Mouse (Mus musculus) limb, embryonic 14.5 days (tissue): ENCODE results near the gene Fbxo21. TPM values are rescaled to one million over a fixed set of nuclear protein-coding genes. Genes with fewer than 3 reads are reported as not detected.

ENCODE experiments used
- ATAC-seq: fragments of 200-750 bp; cut with Nextera tagmentation; 2 replicates; pipeline ENCODE4 v1.8.0; 2017; ENCODE audit warnings: low read depth, moderate number of reproducible peaks, moderate TSS enrichment; ENCODE audit not compliant: low FRiP score
- DNase-seq: peaks from one replicate; pipeline ENCODE4 v3.0.0-alpha.2; 2015; ENCODE audit warnings: low spot score
- H3K27ac ChIP-seq: fragments of 300-500 bp; sonication (generic); replicated peaks from 2 replicates; pipeline ENCODE4 v1.5.1; 2014; ENCODE audit warnings: low read depth, mild to moderate bottlenecking, low read length, moderate library complexity, mixed read lengths
- H3K27me3 ChIP-seq: fragments of 300-500 bp; sonication (generic); 2 replicates; pipeline ENCODE4 v1.6.1; 2014; ENCODE audit warnings: low read length, mixed read lengths; ENCODE audit not compliant: control insufficient read depth, insufficient read depth
- H3K36me3 ChIP-seq: fragments of 300-500 bp; sonication (generic); 2 replicates; pipeline ENCODE4 v1.6.1; 2014; ENCODE audit warnings: mild to moderate bottlenecking, low read length, moderate library complexity, mixed read lengths; ENCODE audit not compliant: control insufficient read depth, insufficient read depth
- H3K4me1 ChIP-seq: fragments of 300-500 bp; sonication (generic); 2 replicates; pipeline ENCODE4 v1.6.1; 2014; ENCODE audit warnings: antibody characterized with exemption, low read length, mixed read lengths; ENCODE audit not compliant: control insufficient read depth, insufficient read depth
- H3K4me2 ChIP-seq: fragments of 300-500 bp; sonication (generic); replicated peaks from 2 replicates; pipeline ENCODE4 v1.6.1; 2014; ENCODE audit warnings: low read depth, mild to moderate bottlenecking, low read length, moderate library complexity; ENCODE audit not compliant: severe bottlenecking
- H3K4me3 ChIP-seq: fragments of 300-500 bp; sonication (generic); replicated peaks from 2 replicates; pipeline ENCODE4 v1.5.1; 2014; ENCODE audit warnings: low read length
- H3K9ac ChIP-seq: fragments of 300-500 bp; sonication (generic); 2 replicates; pipeline ENCODE4 v1.6.1; 2014; ENCODE audit warnings: mild to moderate bottlenecking, low read depth, low read length, moderate library complexity; ENCODE audit not compliant: severe bottlenecking
- H3K9me3 ChIP-seq: fragments of 300-500 bp; sonication (generic); 2 replicates; pipeline ENCODE4 v1.6.1; 2016; ENCODE audit warnings: low read length; ENCODE audit not compliant: control insufficient read depth
- POLR2A ChIP-seq: fragments of 200-500 bp; IDR thresholded peaks from 2 replicates; pipeline ENCODE4 v1.8.0; 2012; ENCODE audit warnings: inconsistent platforms, mild to moderate bottlenecking, moderate library complexity, borderline replicate concordance; ENCODE audit not compliant: insufficient read depth, insufficient read length; ENCODE audit errors: extremely low read depth
- WGBS: fragments of 180-500 bp; shearing (Covaris S2); extraction: QIAGEN DNeasy Blood & Tissue Kit; methylation state at CpG from one replicate; pipeline ENCODE4 v1.1.7; 2014; 5-methylcytosine and 5-hydroxymethylcytosine counted together
- polyA plus RNA-seq, 2 experiments: library from polyadenylated mRNA; depleted of rRNA in 1 of 2; stranded (reverse) in 1 of 2; unstranded in 1 of 2; fragments of >200 nt; fragmentation: Nextera tagmentation in 1 of 2; extraction: Ambion mirVana in 1 of 2; gene quantifications; 2 replicates each; pipeline versions ENCODE4 v1.2.1 to v1.2.3; 2012 to 2014

Gene Fbxo21
- polyA plus RNA-seq, 2 experiments: 44.2 to 52.5 TPM

DNA sequence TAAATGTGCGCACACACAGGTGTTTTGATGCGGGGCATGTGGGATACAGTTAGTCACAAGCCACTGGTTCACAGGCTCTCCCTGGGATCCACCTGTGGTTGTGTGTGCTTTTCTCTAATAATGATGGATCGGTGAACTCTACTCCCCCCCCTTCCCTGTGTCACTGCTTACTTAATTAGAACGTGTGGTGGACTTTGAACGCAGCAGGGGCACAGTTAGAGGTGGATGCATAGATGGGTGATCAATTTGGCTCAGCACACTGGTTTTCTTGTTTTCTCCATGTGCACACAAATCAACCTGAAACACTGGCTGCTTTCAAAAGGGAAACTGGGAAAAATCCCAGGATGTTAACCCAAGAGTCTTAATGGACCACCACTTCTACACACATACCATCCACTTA, 2.6 kb downstream of the Fbxo21 start:
- DNase-seq (no peak), ATAC-seq (no peak)
- Histone ChIP-seq H3K4me1 (peaks cover 9% of the 10 kb centered on the region), H3K9ac (no peak overlapping the region), H3K4me3 (no peak overlapping the region), H3K9me3 (no peaks in the 10 kb centered on the region), H3K4me2 (no peak overlapping the region), H3K36me3 (peaks cover 43% of the 10 kb centered on the region), H3K27ac (no peak overlapping the region), H3K27me3 (no peaks in the 10 kb centered on the region)
- TF ChIP-seq POLR2A: no peak
- WGBS: 71% methylated on average over 5 of the region's 5 CpGs

DNA sequence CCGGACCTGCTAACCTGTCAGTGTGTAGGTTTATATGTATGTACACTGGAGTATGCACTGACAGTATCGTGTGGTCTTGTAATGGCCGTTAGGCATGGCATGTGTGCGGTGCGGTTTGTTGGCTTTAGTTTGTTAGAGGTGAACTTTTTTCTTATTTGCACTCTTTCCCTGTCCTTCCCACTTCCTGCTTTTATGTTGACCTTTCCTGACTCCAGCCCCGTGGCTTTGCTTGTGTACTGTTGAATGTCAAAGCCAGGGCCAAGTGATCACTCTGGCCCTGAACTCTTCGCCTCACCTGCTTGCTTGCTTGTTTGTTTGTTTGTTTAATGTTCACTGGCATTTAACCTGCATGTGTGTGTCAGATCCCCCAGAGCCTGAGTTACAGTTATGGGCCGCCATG, 4.4 kb downstream of the Fbxo21 start:
- H3K4me1 ChIP-seq: peaks cover 9% of the 10 kb centered on the region
- 90% methylated on average over 8 of the region's 8 CpGs for WGBS
- no peak overlapping the region for H3K27ac ChIP-seq
- no peak for DNase-seq
- no peak for ATAC-seq
- H3K9me3 ChIP-seq: no peaks in the 10 kb centered on the region
- H3K4me2 ChIP-seq: no peak overlapping the region
- no peak overlapping the region for H3K4me3 ChIP-seq
- no peaks in the 10 kb centered on the region for H3K27me3 ChIP-seq
- peaks cover 49% of the 10 kb centered on the region for H3K36me3 ChIP-seq
- no peak overlapping the region for H3K9ac ChIP-seq
- TF ChIP-seq POLR2A: no peak

DNA sequence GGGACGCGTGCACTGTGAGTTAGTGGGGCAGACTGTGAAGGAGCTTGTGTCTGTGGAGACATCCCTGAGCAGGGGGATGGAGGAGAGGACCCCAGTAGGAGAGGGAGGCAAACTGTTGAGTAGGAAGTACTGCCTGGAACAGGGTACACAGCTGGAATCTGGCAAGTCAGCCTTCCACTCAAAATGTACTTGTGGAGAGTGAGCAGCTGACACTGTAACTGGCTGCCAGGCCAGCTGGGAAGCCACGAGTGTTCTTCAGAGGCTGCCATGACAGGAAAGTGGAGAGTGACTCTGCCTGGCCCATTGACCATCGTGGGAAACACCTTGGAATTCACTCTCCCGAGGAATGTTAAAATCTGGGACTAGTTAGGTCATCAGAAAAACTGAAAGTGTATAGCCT, 5.4 kb downstream of the Fbxo21 start:
- WGBS: 75% methylated on average over 5 of the region's 5 CpGs
- Histone ChIP-seq H3K36me3 (peaks cover 59% of the 10 kb centered on the region), H3K9ac (no peak overlapping the region)

DNA sequence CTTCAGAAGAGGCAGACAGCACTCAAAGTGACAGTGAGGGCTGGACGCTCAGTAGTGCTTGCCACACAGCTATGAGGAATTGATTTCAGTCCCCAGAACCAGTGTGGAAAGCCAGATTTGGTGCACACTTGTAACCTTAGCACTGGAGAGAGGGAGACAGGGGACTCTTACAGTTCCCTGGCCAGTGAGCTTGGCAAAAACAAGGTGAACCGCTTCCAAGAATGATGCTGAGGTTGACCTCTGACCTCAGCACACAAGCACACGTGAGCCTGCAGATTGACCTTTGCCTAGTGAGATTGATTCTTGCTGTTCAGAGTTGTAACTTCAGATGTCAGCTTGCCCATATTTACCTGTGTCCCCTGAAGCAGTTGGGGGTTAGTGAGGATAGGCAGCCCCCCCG, 9.8 kb downstream of the Fbxo21 start:
- ATAC-seq (no peak), DNase-seq (no peak)
- Histone ChIP-seq H3K27me3 (no peaks in the 10 kb centered on the region), H3K27ac (no peak overlapping the region), H3K9me3 (no peaks in the 10 kb centered on the region), H3K9ac (no peak overlapping the region), H3K4me1 (no peaks in the 10 kb centered on the region), H3K4me2 (no peak overlapping the region), H3K4me3 (no peak overlapping the region), H3K36me3 (peaks cover 81% of the 10 kb centered on the region)
- WGBS: 58% methylated on average over 4 of the region's 4 CpGs
- no peak for TF ChIP-seq POLR2A

More for the DNA sequence above, 5.4 kb downstream of the Fbxo21 start:
- H3K4me3 ChIP-seq: no peak overlapping the region
- no peak for DNase-seq
- no peak for TF ChIP-seq POLR2A
- no peaks in the 10 kb centered on the region for H3K27me3 ChIP-seq
- H3K9me3 ChIP-seq: no peaks in the 10 kb centered on the region
- H3K4me1 ChIP-seq: peaks cover 9% of the 10 kb centered on the region
- no peak overlapping the region for H3K4me2 ChIP-seq
- no peak for ATAC-seq
- H3K27ac ChIP-seq: no peak overlapping the region

DNA sequence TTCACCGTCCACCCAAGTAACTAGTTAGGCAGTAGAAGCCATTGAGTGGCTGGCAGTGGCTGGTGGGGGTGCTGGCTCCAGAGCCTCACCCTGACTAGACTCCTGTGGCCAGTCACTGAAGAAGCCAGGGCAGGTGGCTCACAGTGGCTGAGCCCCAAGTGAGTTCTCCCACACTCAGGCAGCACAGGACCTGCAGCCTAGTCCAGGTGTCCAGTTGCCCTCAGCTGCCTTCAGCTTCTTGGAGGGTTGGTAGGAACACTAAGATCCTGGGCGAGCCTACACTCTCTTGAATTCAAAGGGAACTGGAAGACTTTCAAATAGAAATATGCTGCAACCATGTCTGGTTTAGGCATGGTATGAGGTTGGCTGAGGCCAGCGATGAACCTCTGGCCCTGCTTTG, 11.4 kb downstream of the Fbxo21 start:
- Histone ChIP-seq H3K27ac (no peak overlapping the region), H3K4me1 (no peaks in the 10 kb centered on the region), H3K9me3 (no peaks in the 10 kb centered on the region), H3K9ac (no peak overlapping the region), H3K27me3 (no peaks in the 10 kb centered on the region), H3K4me3 (no peak overlapping the region), H3K36me3 (peaks cover 86% of the 10 kb centered on the region), H3K4me2 (no peak overlapping the region)
- no peak for ATAC-seq
- WGBS: 86% methylated on average over 3 of the region's 3 CpGs
- TF ChIP-seq POLR2A: no peak
- no peak for DNase-seq

DNA sequence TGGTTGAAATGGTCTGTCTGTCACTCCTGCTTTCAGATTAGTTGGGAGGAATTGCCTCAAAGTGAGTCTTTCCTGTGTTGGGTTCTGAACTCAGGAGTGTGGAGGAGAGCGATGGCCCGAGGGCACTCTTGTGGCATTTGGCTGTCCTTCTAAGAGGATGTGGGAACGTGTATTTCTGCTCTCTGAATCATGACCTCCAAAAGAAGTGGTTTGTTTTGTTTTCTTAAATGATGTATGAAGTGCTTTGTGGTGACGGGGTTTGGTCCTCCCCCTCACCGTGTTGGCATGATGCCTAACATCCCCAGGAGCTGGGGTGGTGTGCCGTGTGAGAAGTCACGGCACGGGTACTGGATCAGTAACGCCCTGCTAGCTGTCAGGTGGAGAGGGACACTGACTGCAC, 11.8 kb downstream of the Fbxo21 start:
- no peak for TF ChIP-seq POLR2A
- Histone ChIP-seq H3K4me1 (no peaks in the 10 kb centered on the region), H3K4me2 (no peak overlapping the region), H3K9ac (no peak overlapping the region), H3K36me3 (peaks cover 83% of the 10 kb centered on the region), H3K27ac (no peak overlapping the region), H3K27me3 (no peaks in the 10 kb centered on the region), H3K4me3 (no peak overlapping the region), H3K9me3 (no peaks in the 10 kb centered on the region)
- ATAC-seq (no peak), DNase-seq (no peak)
- WGBS: 89% methylated on average over 9 of the region's 9 CpGs
